Mouse (Mus musculus) stomach, postnatal 0 days (tissue): ENCODE data around the gene Gm40193. TPM values are rescaled to one million over a fixed set of nuclear protein-coding genes. Genes with fewer than 3 reads are reported as not detected.
"Not testable (repeated sequence)": the region's sequence is repeated elsewhere in the genome, so short reads cannot be mapped to it uniquely, and the experiment has no call there.

Experiments
- ATAC-seq: fragments of 200-750 bp; cut with Nextera tagmentation; 2 replicates; pipeline ENCODE4 v1.8.0; 2017; ENCODE audit not compliant: low FRiP score, low TSS enrichment
- DNase-seq: peaks from one replicate; pipeline ENCODE4 v3.0.0-alpha.2; 2016; ENCODE audit warnings: low spot score
- H3K27ac ChIP-seq: fragments of 300-500 bp; sonication (generic); replicated peaks from 2 replicates; pipeline ENCODE4 v1.5.1; 2014; ENCODE audit warnings: mild to moderate bottlenecking, control low read depth
- H3K27me3 ChIP-seq: fragments of 300-500 bp; sonication (generic); 2 replicates; pipeline ENCODE4 v1.6.1; 2014; ENCODE audit warnings: low read length; ENCODE audit not compliant: control insufficient read depth, insufficient read depth
- H3K36me3 ChIP-seq: fragments of 300-500 bp; sonication (generic); 2 replicates; pipeline ENCODE4 v1.6.1; 2014; ENCODE audit warnings: low read length, mixed read lengths; ENCODE audit not compliant: control insufficient read depth, insufficient read depth
- H3K4me1 ChIP-seq: fragments of 300-500 bp; sonication (generic); replicated peaks from 2 replicates; pipeline ENCODE4 v1.6.1; 2014; ENCODE audit warnings: antibody characterized with exemption; ENCODE audit not compliant: control insufficient read depth, insufficient read depth
- H3K4me2 ChIP-seq: fragments of 300-500 bp; sonication (generic); replicated peaks from 2 replicates; pipeline ENCODE4 v1.6.1; 2014; ENCODE audit warnings: low read depth, mild to moderate bottlenecking, control low read depth, moderate library complexity
- H3K4me3 ChIP-seq: fragments of 300-500 bp; sonication (generic); 2 replicates; pipeline ENCODE4 v1.5.1; 2014; ENCODE audit warnings: low read depth, low read length, control low read depth
- H3K9ac ChIP-seq: fragments of 300-500 bp; sonication (generic); 2 replicates; pipeline ENCODE4 v1.6.1; 2014; ENCODE audit warnings: mild to moderate bottlenecking, low read length, control low read depth, mixed read lengths
- H3K9me3 ChIP-seq: fragments of 300-500 bp; sonication (generic); 2 replicates; pipeline ENCODE4 v1.6.1; 2016; ENCODE audit warnings: low read length; ENCODE audit not compliant: control insufficient read depth
- CTCF ChIP-seq: IDR thresholded peaks from 2 replicates; pipeline ENCODE4 v1.5.1; 2016; ENCODE audit warnings: antibody characterized with exemption, low read depth, mild to moderate bottlenecking, moderate library complexity
- EP300 ChIP-seq: optimal IDR thresholded peaks from 2 replicates; pipeline ENCODE3; 2016; ENCODE audit warnings: antibody characterized with exemption
- WGBS: fragments of 180-500 bp; shearing (Covaris S2); extraction: QIAGEN DNeasy Blood & Tissue Kit; methylation state at CpG from one replicate; pipeline ENCODE4 v1.1.7; 2014; 5-methylcytosine and 5-hydroxymethylcytosine counted together
- polyA plus RNA-seq: library from polyadenylated mRNA; unstranded; fragments of >200 nt; fragmentation: Nextera tagmentation; extraction: Ambion mirVana; gene quantifications from 2 replicates; pipeline ENCODE4 v1.2.1, GENCODE M21; 2015

Gene Gm40193
- polyA plus RNA-seq, 1 experiment from 2014 or later = not detected

GRCm38 (mm10) chr11:70577201-70577600, 44.5 kb upstream of the Gm40193 start:
- H3K27me3 ChIP-seq = no peaks in the 10 kb centered on the region
- no peak for TF ChIP-seq EP300
- no peak for TF ChIP-seq CTCF
- no peak overlapping the region for H3K9ac ChIP-seq
- H3K4me3 ChIP-seq = no peak overlapping the region
- no peaks in the 10 kb centered on the region for H3K36me3 ChIP-seq
- 49% methylated on average over 3 of the region's 3 CpGs for WGBS
- peaks cover 7% of the 10 kb centered on the region; the same call in 1 of the 2 replicates for H3K4me1 ChIP-seq
- peak overlapping the region; percentile 91 for H3K27ac ChIP-seq
- H3K4me2 ChIP-seq = no peak overlapping the region
- peak; percentile 65 for DNase-seq
- peak; percentile 68 for ATAC-seq
- H3K9me3 ChIP-seq = no peaks in the 10 kb centered on the region

DNA sequence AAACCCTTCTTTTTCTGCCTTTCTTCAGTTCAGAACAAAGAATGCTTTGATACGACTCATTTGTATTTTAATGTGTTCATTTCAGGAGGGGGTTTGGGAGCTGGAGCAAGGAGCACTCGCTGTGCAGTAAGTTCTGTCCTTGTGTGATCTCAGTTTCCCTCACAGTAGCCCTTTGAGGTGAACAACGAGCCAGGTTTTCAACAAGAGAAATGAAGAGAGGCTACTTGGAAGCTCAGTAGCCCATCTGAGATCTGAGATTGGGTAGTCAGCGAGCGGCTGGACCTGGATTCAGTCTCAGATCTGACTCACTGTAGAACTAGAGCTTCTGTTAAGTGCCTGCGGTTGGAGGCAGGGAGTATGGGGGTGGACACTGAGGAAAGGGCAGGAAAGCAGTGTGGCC, 41.1 kb upstream of the Gm40193 start:
- H3K4me2 ChIP-seq = no peak overlapping the region
- H3K27ac ChIP-seq = peak overlapping the region; percentile 4; the same call in 1 of the 2 replicates
- WGBS = 73% methylated on average over 6 of the region's 6 CpGs
- H3K36me3 ChIP-seq = no peaks in the 10 kb centered on the region
- H3K4me3 ChIP-seq = no peak overlapping the region
- no peaks in the 10 kb centered on the region for H3K9me3 ChIP-seq
- DNase-seq (no peak), ATAC-seq (no peak)
- peaks cover 6% of the 10 kb centered on the region; the same call in 1 of the 2 replicates for H3K4me1 ChIP-seq
- no peaks in the 10 kb centered on the region for H3K27me3 ChIP-seq
- no peak overlapping the region for H3K9ac ChIP-seq
- TF ChIP-seq EP300 (no peak), CTCF (no peak)

DNA sequence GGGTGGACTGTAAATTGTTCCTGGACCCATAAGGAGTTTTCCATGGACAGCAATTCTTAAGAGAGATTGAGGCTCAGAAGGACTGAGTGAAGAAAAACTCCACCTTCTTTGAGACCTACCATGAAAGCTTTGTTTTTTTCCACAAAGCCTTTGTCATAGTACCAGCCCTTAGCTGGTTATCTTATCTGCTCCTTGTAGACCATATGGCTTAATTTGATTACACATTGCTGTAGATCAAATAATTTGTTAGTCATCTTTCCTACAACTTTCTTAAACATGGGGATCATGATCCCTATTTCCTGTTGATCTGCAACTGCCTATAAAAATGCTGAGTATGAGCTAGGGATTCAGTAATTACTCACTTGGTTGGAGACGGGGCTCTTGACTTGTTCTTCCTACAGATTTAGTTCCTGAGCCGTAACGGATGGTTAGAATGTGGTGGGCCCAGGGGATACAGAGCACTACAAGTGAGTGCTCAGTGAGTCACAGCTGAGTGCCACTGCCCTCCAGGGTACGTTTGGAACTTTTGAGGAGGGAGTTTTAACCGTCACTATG, 39.7 kb upstream of the Gm40193 start:
- H3K27ac ChIP-seq = peak overlapping the region; percentile 82
- ATAC-seq = peak; percentile 59

GRCm38 (mm10) chr11:70571641-70572040, 38.9 kb upstream of the Gm40193 start:
- H3K4me2 ChIP-seq = no peak overlapping the region
- no peaks in the 10 kb centered on the region for H3K4me1 ChIP-seq
- no peak overlapping the region for H3K4me3 ChIP-seq
- ATAC-seq (no peak), DNase-seq (no peak)
- no peaks in the 10 kb centered on the region for H3K36me3 ChIP-seq
- no peak overlapping the region for H3K9ac ChIP-seq
- no peaks in the 10 kb centered on the region for H3K27me3 ChIP-seq
- no peak for TF ChIP-seq CTCF
- no peak for TF ChIP-seq EP300
- H3K27ac ChIP-seq = peak overlapping the region; percentile 82
- 72% methylated on average over 1 of the region's 1 CpGs for WGBS
- no peaks in the 10 kb centered on the region for H3K9me3 ChIP-seq

More for the DNA sequence above, 39.7 kb upstream of the Gm40193 start:
- Histone ChIP-seq H3K4me2 (0 out of 2 replicates have a peak overlapping the region, but pooled peaks have one; percentile 8), H3K36me3 (no peaks in the 10 kb centered on the region), H3K9me3 (no peaks in the 10 kb centered on the region), H3K4me3 (no peak overlapping the region), H3K27me3 (no peaks in the 10 kb centered on the region), H3K4me1 (no peaks in the 10 kb centered on the region), H3K9ac (no peak overlapping the region)
- TF ChIP-seq EP300 (no peak), CTCF (no peak)
- no peak for DNase-seq
- WGBS = 30% methylated on average over 5 of the region's 5 CpGs

GRCm38 (mm10) chr11:70570614-70571013, 37.9 kb upstream of the Gm40193 start:
- not testable (repeated sequence) for DNase-seq, ATAC-seq

DNA sequence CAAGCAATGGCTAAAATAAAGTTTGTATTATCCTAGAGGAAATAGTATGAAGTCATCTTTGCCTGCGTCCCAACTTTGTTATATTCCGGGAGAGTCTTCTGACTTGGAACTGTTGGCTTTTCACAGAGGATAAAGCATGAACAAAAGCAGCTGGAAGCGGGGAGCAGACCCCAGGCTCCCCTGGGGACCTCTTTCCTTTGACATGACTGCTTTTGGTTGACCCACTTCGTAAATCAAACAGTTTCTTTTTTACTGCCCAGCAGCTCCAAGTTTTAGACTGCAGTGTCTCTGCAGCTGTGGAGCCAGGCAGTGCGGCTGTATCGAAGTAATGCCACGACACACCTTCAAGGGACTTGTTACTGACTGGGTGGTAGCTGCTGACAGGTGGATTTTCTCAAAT, 33.8 kb upstream of the Gm40193 start:
- ATAC-seq (no peak), DNase-seq (no peak)
- 61% methylated on average over 7 of the region's 7 CpGs for WGBS
- Histone ChIP-seq H3K4me3 (no peak overlapping the region), H3K9me3 (no peaks in the 10 kb centered on the region), H3K27ac (no peak overlapping the region), H3K4me1 (0 out of 2 replicates have a peak, but pooled peaks cover 3% of the 10 kb centered on the region), H3K36me3 (no peaks in the 10 kb centered on the region), H3K27me3 (no peaks in the 10 kb centered on the region), H3K4me2 (no peak overlapping the region), H3K9ac (peak overlapping the region; percentile 18; the same call in 1 of the 2 replicates)
- TF ChIP-seq CTCF = no peak
- no peak for TF ChIP-seq EP300

More at GRCm38 (mm10) chr11:70570614-70571013, 37.9 kb upstream of the Gm40193 start:
- not testable (repeated sequence) for H3K27me3 ChIP-seq, H3K9me3 ChIP-seq, H3K4me3 ChIP-seq, H3K4me1 ChIP-seq, H3K4me2 ChIP-seq, H3K36me3 ChIP-seq, H3K9ac ChIP-seq, H3K27ac ChIP-seq
- WGBS = 81% methylated on average over 1 of the region's 1 CpGs
